Mouse (Mus musculus) small intestine, adult 2 months (tissue): ENCODE results near the gene Il34.

Source experiments
- CTCF ChIP-seq: fragments of 200-500 bp; IDR thresholded peaks from 2 replicates; pipeline ENCODE4 v1.5.1; 2012; ENCODE audit warnings: low read depth, mild to moderate bottlenecking, control low read depth, inconsistent platforms, low read length, moderate library complexity, mixed read lengths; ENCODE audit not compliant: insufficient replicate concordance, insufficient read length; ENCODE audit errors: extremely low read depth
- POLR2A ChIP-seq: fragments of 200-500 bp; IDR thresholded peaks from 2 replicates; pipeline ENCODE4 v1.6.1; 2012; ENCODE audit warnings: low read depth, mild to moderate bottlenecking, control low read depth, inconsistent platforms, low read length, moderate library complexity

DNA sequence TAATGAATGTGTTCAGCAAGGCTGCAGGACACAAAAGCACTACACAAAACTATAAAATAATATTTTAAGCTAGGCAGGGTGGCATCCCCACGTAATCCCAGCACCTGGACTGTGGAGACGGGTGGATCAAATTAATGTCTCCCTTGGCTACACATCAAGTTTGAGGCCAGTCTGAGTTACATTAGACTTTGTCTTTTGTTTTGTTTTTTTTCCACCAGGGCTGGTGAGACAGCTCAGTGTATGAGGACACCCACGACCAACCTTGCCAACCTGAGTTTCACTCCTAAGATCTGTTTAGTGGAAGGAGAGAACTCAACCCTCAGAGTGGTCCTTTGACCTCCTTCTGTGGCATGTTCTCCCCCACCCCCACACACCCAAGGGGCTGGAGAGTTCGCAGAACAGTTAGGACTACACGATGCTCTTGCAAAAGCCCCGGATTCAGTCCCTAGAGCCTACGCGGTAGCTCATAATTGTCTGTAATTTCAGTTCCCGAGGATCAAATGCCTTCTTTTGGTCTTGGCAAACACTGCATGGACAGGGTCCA is 18.2 kb downstream of the Il34 start:
- no peak for TF ChIP-seq POLR2A
- no peak for TF ChIP-seq CTCF
